Mouse (Mus musculus): ENCODE measurements around the gene Kctd15.

Gene Kctd15

GRCm38 (mm10) chr7:34667874-34668273 lies 11.3 kb upstream of the Kctd15 start:
- in situ Hi-C loops (cut with MboI, MseI): no loop called here

DNA sequence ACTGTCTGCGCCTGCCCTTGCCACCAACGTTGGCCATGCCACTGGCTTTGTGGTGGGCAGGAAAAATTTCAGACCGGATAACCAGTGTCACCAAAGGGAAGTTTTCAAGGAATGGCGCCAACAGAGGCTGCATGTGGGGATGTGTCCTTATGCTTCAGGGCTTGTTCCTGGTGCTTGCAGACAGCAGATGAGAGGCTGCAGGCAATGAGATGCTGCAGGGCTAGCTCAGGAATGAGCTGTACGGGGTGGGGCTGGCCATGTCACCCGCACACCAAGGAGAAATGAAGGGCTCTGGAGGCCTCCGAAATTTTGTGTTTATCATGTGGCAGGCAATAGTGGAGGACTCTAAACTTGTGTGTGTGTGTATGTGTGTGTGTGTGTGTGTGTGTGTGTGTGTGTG lies 6.6 kb upstream of the Kctd15 start:
- in situ Hi-C loops (cut with MboI, MseI): no loop called here

- in situ Hi-C loops (cut with MboI, MseI): no loop called here
Observed at GRCm38 (mm10) chr7:34662227-34662626, 5.7 kb upstream of the Kctd15 start.

DNA sequence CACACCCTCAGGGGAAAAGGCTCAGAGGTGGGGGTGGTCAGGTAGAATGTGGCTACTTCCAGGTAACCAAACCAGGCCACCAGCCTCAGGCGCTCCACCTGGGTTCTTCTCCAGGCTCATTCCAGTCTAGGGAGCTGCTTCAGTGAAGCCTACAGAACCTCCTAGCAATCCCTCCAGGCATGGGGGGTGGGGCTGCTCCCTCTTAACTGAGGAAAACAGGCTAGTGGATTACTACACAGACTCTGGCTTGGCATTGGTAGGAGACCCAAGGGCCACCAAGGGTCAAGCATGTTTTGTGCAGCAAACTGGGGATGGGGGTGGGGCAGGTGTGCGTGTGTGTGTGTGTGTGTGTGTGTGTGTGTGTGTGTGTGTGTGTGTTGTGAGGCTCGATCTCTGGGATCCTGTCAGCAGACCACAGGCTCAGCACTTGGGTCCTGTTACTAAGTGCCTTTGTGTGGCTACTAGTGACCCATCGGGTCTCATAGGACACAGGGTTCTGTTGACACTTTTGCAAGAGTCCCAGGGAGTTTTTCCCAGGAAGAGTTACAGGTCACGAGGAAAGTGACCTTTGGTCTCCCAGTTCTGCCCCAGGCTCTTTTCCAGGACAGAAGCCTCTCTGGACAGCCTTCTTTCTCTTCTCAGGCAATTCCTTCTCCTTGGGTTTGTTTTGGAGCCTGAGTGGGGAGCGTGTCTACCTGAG lies 3.0 kb upstream of the Kctd15 start:
- in situ Hi-C loops (cut with MboI, MseI): no loop called here

DNA sequence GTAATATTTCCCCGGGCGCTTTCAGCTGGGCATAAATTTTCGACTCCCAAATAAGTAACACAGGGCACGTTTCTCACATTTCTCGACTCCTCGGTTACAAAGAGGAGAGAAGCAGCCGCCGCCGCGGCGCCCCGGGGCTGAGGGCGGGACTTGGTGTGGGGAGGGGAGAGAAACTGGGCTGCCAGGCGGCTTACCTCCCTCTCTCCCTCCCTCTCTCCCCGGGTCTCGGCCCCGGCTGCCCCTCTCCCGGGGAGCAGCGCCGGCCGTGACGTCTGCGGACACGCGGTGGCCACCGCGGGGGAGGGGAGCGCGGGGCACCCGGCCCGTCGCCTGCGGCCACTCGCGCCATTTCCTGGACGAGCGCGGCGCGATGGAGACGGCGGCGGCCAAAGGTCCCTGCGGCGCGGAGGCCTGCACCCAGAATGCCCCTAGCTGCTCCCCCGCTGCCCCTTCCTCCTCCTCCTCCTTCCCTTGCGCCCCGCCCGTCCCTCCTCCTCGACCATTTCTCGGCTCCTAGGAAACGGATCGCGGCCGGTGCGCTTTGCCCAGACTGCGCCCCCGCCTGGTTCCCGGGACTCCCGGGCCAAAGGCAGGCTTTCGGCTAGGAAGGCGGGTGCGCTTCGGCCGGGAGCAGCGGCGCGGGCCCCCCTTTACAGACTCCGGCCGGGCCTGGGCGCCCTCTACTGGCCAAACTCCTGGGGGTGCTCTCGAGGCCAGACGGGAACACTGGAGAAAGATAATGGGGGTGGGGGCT lies 1.3 kb downstream of the Kctd15 start:
- in situ Hi-C loops (cut with MboI, MseI): no loop called here

DNA sequence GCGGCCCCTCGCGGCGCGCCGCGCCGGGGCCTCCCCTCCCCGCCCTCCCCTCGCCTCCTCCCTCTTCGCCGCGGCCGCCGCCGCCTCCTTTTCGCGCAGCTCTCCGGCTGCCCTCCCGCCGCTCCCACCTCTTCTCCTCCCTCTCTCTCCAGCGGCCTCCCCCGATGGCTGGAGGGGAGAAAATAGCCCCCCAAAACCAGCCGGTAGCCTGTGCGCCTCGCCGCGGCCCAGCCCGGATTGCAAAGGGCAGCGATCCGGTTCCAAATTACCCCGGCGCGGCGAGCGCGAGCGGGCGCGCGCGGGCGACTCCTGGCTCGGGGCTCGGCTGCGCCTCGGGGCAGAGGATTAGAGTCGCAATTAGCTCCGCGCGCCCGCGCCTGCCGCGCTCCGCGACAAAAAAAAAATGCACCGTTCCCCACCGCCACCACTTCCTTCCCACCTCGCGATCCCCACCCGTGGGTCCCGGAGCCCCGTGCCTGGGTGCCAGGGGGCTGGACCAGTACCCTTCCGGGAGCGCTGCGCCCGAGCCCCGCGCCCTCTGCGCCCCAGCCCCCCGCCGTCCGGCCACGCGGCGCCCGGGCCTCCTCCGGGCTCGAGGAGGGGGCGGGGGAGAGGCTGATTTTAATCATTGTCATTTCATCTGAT lies 2.0 kb downstream of the Kctd15 start:
- in situ Hi-C loops (cut with MboI, MseI): no loop called here

DNA sequence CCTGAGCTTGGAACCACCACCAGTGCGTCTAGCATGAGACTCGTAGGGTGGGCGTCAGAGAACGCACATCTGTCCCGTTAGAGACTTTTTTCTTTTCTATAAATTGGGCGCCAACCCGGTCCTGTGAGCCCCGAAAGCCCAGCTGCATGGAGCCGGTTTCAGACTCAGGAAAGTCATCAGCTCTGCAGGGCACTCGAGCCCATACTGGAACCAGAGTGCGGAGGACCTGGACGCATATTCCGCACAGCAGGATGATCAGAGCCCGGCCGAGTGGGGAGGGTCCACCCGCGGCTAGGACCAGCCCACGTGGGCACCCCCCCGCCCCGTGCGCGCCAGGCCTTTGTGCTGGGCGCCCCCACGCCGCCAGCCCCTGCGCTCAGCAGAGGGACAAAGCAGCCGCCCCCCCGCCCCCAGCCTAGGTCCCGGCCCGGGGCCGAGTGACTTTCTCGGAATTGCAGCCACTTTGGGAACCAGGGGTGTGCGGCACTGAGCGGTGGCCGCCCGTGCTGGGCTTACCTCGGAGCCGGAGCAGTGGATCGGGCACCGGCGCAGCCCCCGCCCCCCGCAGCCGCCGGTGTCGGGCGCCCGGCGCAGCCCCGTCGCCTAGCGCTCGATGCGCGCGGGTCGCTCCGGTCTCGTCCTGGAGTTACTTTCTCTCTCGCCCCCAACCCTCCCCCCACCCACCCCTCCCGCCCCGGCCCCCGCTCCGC lies 2.6 kb downstream of the Kctd15 start:
- in situ Hi-C loops (cut with MboI, MseI): no loop called here

DNA sequence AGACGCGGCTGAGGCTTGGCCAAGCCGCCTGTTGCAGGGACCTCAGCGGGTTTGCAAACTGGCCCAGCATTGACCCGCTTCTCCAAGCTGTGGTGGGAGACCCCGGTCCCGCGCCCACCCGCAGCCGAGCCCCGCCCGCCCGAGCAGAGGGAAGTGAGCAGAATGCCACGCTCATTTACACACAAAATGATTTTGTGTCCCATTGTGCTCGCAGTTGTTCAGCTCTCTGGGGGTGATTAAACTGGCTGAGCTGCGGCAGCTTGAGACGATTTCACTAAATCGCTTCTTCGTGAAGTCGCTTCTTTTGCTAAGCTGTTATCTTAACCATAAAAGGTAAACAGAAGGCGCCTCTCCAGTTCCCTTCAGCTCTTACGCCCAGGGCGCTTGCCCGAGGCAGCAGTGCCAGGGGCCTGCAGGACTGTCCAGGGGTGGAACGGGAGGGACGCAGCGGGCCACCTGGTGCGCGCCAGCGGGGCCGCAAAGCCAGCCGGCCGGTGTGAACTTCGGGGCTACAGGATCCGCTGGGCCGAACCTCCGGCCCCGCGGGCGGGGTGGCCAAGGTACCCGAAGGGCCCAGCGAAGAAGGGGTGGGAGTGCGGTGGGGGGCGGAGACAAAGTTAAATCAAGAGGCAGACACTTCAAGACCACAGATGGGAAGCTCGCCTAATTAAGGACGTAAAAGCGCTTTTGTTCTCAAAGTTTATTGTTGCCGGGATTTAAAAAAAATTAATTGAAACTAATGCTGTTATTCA lies 3.6 kb downstream of the Kctd15 start:
- in situ Hi-C loops (cut with MboI, MseI): no loop called here

DNA sequence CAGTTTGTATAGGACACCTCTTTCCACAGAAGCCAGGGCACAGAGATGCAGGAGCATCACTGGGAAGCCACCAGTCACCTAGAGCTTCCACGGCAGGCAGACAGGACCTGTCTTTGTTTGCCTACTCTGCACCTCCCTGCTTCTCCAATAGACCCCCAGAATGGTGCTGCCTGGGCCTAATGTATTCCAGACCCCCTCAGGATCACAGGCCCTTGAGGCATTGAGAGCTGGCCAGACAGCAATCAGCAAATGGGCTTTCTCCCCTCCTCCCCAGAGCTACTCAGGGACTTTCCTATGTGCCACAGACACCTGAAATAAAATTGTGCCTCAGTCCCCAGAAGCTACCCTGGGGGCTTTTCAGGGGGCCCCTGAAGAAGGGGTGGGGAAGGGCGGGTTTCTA lies 5.2 kb downstream of the Kctd15 start:
- in situ Hi-C loops (cut with MboI, MseI): no loop called here

- in situ Hi-C loops (cut with MboI, MseI): no loop called here
Observed at GRCm38 (mm10) chr7:34647052-34647451, 9.5 kb downstream of the Kctd15 start.

DNA sequence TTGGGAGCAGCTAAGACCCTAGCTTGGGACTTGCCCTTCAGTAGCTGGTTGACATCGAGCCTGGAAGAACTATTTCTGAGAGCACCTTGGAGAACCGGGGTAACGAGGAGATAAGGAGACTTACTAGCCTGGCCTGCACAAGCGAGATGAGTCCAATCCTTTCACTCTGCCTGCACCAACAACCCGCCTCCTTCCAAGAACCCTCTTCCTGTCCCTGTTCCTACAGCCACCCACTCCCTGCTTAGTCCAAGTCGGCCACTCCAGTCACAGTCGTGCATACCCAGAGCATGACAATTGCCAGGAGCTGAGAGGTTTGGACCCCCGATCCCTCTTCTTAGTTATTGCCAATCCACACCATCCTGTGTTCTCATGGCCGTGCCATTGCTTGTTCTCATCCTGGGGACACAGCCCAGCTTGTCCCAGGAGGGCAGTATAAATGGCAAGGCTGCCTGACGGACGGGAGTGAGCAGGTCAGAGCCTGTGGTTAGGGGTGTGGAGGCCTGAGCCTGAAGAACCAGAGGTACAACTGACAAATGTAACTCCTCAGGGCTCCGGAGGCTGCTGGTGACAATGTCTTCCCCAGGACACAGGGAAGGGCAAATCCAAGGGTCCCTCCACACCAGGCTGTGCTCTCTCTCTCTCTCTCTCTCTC lies 10.3 kb downstream of the Kctd15 start:
- in situ Hi-C loops (cut with MboI, MseI): no loop called here

GRCm38 (mm10) chr7:34645623-34646022 lies 10.9 kb downstream of the Kctd15 start:
- in situ Hi-C loops (cut with MboI, MseI): no loop called here

GRCm38 (mm10) chr7:34644591-34644990 lies 11.9 kb downstream of the Kctd15 start:
- in situ Hi-C loops (cut with MboI, MseI): no loop called here

- in situ Hi-C loops (cut with MboI, MseI): no loop called here
Observed at GRCm38 (mm10) chr7:34643329-34643728, 13.2 kb downstream of the Kctd15 start.

DNA sequence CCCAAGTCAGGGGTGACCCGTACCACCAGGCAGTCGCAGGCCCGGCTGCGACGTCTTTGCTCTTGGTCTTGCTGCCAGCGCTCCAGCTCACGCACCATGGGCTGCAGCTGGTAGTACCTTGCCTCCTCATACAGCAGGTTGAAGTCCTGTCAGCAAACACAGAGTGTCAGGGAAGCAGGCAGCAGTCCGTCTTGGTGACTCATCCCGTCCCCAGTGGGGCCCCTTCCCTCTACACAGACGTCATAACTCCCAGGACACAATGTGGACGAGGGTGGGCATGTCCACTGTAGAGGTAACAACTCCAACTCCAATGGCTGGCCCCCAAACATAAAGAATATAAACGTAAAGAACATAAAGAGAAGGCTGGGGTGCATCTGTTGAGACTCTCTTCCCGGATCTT lies 14.6 kb downstream of the Kctd15 start:
- in situ Hi-C loops (cut with MboI, MseI): no loop called here

- in situ Hi-C loops (cut with MboI, MseI): no loop called here
Observed at GRCm38 (mm10) chr7:34639798-34640197, 16.7 kb downstream of the Kctd15 start.

DNA sequence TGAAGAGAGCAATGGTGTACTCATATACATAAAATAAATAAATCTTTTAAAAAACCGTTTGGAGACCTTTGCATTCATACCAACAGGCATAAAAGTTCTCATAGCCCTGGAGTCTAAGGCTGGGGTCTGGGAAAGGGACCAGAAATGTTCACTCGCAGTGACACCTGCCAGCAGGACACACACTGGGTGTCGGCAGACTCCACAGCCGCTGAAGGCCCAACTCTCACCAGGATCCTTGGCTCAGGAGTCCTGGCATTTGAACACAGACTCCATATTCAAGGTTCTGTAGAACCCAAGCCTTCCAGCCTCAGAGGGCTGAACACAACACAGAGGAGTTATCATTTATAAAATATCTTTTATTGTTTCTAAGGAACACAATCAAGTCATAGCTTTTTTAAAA lies 19.9 kb downstream of the Kctd15 start:
- in situ Hi-C loops (cut with MboI, MseI): no loop called here

DNA sequence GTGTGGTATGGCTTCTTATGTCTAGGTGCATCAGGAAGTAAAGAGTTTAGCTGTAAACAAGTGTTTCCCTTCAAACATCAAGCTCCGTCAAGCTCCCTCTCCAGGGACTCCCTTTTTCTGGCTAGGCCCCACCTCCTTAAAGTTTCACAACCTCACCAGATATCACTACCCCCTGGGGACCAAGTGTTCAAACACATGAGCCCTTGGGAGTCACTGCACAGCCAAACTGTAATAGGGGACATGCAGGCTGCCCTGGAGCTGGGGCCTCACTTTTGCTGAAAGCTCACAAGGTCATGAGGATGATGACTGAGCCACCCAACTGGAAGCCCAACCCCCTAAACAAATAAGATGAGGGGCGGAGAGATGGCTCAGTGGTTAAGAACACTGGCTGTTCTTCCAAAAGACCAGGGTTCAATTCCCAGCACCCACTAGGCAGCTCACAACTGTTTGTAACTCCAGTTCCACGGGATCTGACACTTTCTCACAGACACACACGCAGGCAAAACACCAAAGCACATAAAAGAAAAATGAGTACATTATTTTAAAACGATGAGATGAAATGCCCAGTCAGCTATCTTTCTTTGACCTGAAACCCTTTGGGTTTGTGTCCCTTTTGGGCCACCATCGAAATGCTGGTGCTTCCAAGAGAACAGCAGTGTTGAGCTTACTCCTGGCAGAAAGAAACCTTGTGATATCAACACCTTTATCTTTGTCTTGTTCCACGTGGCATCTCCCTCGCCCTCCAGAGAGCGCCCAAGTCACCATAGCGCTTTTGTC lies 23.4 kb downstream of the Kctd15 start:
- in situ Hi-C loops (cut with MboI, MseI): no loop called here

DNA sequence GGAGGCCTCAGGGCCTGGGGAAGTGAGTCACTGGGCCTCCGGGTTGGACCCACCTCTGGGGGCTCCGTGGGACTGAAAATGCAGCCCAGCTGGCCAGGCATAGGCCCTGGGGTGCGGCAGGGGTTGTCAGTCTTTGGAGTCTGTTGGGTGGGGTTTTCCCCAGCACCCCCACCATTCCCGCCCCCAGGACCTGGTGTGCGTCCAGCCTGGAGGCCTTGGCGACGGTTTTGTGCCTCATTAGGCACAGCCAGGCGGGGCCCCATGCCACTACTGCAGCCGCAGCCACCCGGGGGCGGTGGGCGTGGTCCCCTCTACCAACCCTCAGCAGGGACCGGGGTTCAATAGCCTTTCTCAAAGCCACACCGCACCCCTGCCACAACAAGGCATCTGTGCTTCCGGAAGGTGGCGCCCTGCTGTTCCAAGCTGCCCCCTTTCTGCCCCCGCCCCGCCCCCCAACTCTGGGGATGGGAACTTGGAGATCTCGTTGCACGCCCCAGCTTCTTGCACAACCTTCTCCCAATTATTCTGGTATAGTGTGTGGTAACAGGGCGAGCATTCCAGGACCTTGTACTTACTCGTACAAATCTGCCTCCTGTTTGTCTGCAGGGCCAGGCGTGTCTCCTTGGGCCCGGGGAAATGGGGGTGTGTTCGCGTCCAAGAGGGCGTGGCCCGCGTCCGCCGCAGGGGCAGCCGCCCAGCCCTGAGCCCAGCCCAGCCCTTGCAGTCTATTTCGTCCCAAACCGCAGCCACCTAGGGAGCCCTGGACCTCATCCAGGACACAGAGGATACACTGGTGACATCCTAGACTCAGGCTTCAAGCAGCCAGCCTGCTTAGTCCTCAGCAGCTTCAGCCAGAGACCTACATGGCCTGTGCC lies 26.1 kb downstream of the Kctd15 start:
- in situ Hi-C loops (cut with MboI, MseI): no loop called here
